Mouse (Mus musculus) left cerebral cortex, adult 18-20 months (tissue): ENCODE measurements at regions not wholly inside any gene's neighbourhood (a gene's known extent, or its start where the extent isn't known, plus 50 kb on each side); places are given as distances from the start of the nearest gene placed in this dataset.

ENCODE experiments used
- DNase-seq, 2 experiments: peaks; one replicate each; pipeline ENCODE4 v3.0.0; 2021 to 2022; ENCODE audit warnings: low spot score in 2 of 2, mixed read lengths in 1 of 2

GRCm38 (mm10) chr15:13455560-13456219 lies 282.2 kb upstream of the Cdh6 start:
- DNase-seq = no peak

- no peak for DNase-seq
Measured at GRCm38 (mm10) chr15:13450385-13450784, 276.9 kb upstream of the Cdh6 start.

GRCm38 (mm10) chr15:13434608-13435007 lies 261.1 kb upstream of the Cdh6 start:
- no peak for DNase-seq

- no peak for DNase-seq
Measured at GRCm38 (mm10) chr15:13432971-13433370, 259.5 kb upstream of the Cdh6 start.

GRCm38 (mm10) chr15:13419616-13420015 lies 246.1 kb upstream of the Cdh6 start:
- no peak for DNase-seq

GRCm38 (mm10) chr15:13410065-13410688 lies 236.7 kb upstream of the Cdh6 start:
- DNase-seq = no peak

GRCm38 (mm10) chr15:13393155-13393554 lies 219.7 kb upstream of the Cdh6 start:
- no peak for DNase-seq

- no peak for DNase-seq
Measured at GRCm38 (mm10) chr15:13391331-13391730, 217.9 kb upstream of the Cdh6 start.

- DNase-seq = no peak
Measured at GRCm38 (mm10) chr15:13384815-13385214, 211.3 kb upstream of the Cdh6 start.

GRCm38 (mm10) chr15:13375590-13375989 lies 202.1 kb upstream of the Cdh6 start:
- no peak for DNase-seq

- DNase-seq = no peak
Measured at GRCm38 (mm10) chr15:13368799-13369198, 195.3 kb upstream of the Cdh6 start.

- DNase-seq = no peak
Measured at GRCm38 (mm10) chr15:13367291-13367954, 193.9 kb upstream of the Cdh6 start.

- no peak for DNase-seq
Measured at GRCm38 (mm10) chr15:13366606-13367005, 193.1 kb upstream of the Cdh6 start.

GRCm38 (mm10) chr15:13360741-13361140 lies 187.3 kb upstream of the Cdh6 start:
- no peak for DNase-seq

- no peak for DNase-seq
Measured at GRCm38 (mm10) chr15:13359026-13359425, 185.6 kb upstream of the Cdh6 start.

GRCm38 (mm10) chr15:13350321-13350720 lies 176.8 kb upstream of the Cdh6 start:
- DNase-seq = no peak

- DNase-seq = no peak
Measured at GRCm38 (mm10) chr15:13336392-13336791, 162.9 kb upstream of the Cdh6 start.

- no peak for DNase-seq
Measured at GRCm38 (mm10) chr15:13324439-13324838, 151.0 kb upstream of the Cdh6 start.

GRCm38 (mm10) chr15:13320599-13321348 lies 147.3 kb upstream of the Cdh6 start:
- no peak for DNase-seq

GRCm38 (mm10) chr15:13304562-13304961 lies 131.1 kb upstream of the Cdh6 start:
- DNase-seq = peak; percentile 6 to 9

GRCm38 (mm10) chr15:13303456-13303855 lies 130.0 kb upstream of the Cdh6 start:
- DNase-seq = peak in 1 of 2 experiments; percentile 8

- DNase-seq = no peak
Measured at GRCm38 (mm10) chr15:13302672-13303071, 129.2 kb upstream of the Cdh6 start.
